Mouse (Mus musculus) adrenal gland, postnatal 10 days (tissue): ENCODE data around the gene Cdh26. TPM values are rescaled to one million over a fixed set of nuclear protein-coding genes. Genes with fewer than 3 reads are reported as not detected.

Experiments
- DNase-seq: peaks from one replicate; pipeline ENCODE4 v3.0.0; 2021; ENCODE audit warnings: mixed read lengths
- long read RNA-seq, 2 experiments: library from polyadenylated mRNA; stranded (forward); transcript quantifications; one replicate each; pipeline ENCODE4 v2.0.0; 2021
- total RNA-seq, 2 experiments: library from RNA; stranded (reverse); gene quantifications; 2 replicates each; pipeline ENCODE4 v1.2.3; 2021

Cdh26 gene
- under 1 TPM in 1 of 2 experiments, not detected in 1; 0.12 TPM for total RNA-seq
- long read RNA-seq, experiment 1: 0 reads
- long read RNA-seq, experiment 2, partial matches to known transcripts: 1 of 1 reads
- long read RNA-seq, experiment 2, other reads (novel, unspliced or antisense): 0 of 1 reads

- DNase-seq: no peak
Observed at GRCm38 (mm10) chr2:178430231-178430630, at the start of gene Cdh26. TSS of gene Cdh26 (plus strand) at chr2:178430531.

GRCm38 (mm10) chr2:178407053-178407815, 23.1 kb upstream of the Cdh26 start, which contains the start of gene Sycp2:
TSS of gene Sycp2 (minus strand) at chr2:178407685.
- DNase-seq: no peak

GRCm38 (mm10) chr2:178409024-178409423, 21.3 kb upstream of the Cdh26 start:
- no peak for DNase-seq

GRCm38 (mm10) chr2:178410286-178410685, 20.0 kb upstream of the Cdh26 start:
- peak; percentile 53 for DNase-seq

GRCm38 (mm10) chr2:178412598-178412997, 17.7 kb upstream of the Cdh26 start:
- DNase-seq: peak; percentile 43

- no peak for DNase-seq
Observed at GRCm38 (mm10) chr2:178413081-178413480, 17.2 kb upstream of the Cdh26 start.

DNA sequence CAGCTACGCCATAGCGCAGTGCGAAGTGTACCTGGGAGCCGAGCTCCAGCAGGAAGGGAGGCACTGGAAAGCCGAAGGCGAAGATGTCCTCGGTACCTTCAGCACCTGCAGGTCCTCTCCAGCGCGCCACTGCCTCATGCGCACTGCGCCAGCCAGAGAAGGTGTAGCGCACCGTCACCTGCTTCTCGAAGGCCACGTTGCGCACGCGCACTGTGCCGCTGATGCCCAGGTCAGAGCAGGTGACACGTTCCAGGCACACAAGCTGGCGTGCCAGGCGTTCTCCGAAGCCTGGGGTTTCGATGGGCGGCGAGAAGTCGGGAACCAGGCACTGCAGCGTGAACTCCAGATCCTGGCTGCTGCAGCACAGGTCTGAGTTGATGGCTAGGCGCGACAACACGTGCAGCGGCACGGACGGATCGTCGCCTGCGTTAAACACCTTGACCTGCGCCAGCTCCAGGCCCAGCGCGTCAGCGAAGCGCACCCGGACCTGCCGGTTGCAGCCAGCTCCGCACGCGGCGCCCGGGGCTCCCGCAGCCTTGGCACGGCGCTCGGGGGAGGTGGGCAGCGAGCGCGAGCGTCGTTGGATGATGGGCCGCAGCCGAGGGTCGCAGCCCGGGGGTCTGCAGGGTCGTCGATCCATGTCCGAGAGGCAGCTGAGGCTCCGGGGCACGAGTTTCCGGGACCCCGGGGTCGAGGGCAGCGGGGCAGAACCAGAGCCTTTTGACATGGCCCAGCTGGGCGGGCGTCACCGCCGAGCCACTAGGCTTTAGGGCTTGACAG, 16.7 kb upstream of the Cdh26 start:
- peak; percentile 29 for DNase-seq

DNA sequence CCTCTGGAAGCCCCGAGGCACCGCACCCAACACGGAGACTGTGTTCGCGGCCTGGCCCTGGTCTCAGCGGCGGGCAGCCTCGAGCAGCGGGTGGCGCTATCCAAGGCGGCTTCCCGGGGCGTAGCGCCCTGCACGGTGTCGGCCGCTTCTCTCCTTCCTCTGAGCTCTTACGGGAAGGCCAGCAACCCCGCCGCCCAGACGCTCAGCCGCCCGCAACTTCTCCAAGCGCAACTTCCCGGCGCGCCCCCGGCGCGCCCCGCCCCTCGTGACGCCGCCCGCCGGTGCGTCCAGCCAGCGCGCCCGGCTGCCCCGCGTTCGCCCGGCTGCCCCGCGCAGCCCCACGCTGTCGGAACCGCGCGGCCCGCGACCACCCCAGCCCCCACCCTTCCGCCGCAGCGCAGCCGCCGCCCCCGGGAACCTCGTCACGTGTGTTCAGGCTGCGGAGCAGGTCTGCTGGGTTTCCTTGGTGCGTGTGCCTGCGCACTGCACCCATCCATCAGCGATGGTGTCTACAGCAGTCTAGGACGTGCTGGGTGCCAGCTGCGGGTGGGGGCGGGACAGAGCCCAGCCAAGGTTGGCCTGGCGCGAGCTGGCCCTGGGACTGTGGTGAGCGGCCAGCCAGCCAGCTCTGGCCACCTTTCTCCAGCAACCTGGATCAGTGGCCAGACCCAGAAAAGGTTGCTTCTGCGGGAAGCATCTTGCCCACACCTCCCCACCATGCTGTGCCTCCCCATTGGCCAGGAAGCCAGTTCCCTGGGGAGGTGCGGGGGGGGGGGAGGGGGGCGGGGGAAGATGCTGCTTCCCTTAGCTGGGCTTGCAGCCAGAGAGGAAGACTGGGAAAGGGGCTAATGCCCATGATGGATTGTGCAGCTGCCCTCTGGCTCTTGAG, 15.8 kb upstream of the Cdh26 start, which contains the start of the genes Ppp1r3d and Fam217b:
Ppp1r3d (minus strand) TSS at position 212 of the 889 bp plus-strand sequence.
Fam217b (plus strand) TSS at position 264 of the 889 bp plus-strand sequence.
- peak; percentile 82 for DNase-seq

DNA sequence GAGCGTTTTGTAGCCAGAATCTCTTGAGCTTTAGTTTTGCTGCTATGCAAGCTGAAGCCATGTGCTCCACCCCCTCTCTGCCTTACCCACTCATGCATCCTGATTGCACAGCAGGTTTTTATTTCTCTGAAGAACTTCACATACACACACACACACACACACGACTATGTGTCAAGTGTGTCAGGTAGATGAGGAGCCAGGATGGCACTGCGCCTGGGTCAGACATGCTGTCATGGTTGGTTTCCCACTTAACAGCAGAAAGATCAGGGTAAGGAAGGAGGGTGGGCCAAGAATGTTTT, 15.2 kb upstream of the Cdh26 start:
- no peak for DNase-seq

GRCm38 (mm10) chr2:178416427-178416826, 13.9 kb upstream of the Cdh26 start:
- DNase-seq: no peak

GRCm38 (mm10) chr2:178416970-178417369, 13.4 kb upstream of the Cdh26 start:
- no peak for DNase-seq

GRCm38 (mm10) chr2:178420576-178420975, 9.8 kb upstream of the Cdh26 start:
- DNase-seq: no peak

- no peak for DNase-seq
Observed at GRCm38 (mm10) chr2:178421603-178422002, 8.7 kb upstream of the Cdh26 start.

DNA sequence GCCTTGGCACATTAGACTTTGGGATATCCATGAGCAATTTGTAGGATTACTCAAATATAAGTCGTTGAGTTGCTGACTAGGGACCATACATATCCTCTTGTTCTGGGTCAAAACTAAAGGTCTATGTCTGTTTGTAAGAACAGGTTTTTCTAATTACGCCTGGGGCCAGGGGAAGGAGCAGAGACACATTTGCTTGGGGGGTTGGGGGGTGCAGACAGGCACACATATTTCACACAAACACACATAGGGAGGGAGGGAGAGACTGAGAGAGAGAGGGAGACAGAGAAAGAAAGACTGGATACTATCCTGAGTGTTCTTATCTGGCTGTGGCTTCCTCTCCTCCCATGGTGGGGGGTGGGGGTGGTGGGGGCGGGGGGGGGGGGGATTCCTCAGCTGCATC, 8.1 kb upstream of the Cdh26 start:
- no peak for DNase-seq

DNA sequence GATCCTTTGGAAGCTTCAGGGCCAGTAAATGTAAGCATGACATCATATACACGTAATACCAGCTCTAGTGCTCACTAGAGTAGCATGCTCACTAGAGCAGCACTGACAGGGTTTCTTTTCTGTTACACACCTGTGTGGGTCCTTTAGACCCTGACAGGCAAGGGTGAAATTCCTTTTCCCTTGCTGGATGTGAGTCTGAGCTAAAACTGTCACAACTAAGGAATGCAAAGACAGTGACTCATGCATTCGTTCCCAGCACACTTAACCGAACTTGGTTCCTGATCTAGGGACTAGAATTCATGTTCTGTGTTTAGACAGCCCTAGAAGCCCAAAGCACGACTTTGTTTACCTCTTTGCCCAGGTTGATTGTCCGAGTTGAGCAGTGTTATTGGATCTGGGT, 7.1 kb upstream of the Cdh26 start:
- DNase-seq: no peak

GRCm38 (mm10) chr2:178426229-178426628, 4.1 kb upstream of the Cdh26 start:
- DNase-seq: no peak

DNA sequence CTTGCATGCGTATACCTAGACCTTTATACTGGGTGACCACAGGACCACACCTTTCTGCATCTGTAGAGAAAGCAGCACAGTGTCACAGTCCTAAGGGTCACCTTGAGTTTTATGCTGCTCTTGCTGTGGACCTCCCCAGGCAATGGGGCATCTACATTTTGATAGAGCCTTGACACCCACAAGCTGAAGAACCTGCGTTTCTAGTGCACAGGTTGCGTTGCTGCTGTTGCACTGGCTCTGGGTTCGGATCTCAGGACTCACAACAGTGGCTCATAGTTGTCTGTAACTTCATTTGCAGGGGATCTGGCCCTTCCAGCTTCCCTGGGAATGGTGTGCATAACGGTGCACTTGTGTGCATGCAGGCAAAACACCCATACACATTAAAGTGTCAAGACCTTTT, 3.1 kb upstream of the Cdh26 start:
- no peak for DNase-seq

DNA sequence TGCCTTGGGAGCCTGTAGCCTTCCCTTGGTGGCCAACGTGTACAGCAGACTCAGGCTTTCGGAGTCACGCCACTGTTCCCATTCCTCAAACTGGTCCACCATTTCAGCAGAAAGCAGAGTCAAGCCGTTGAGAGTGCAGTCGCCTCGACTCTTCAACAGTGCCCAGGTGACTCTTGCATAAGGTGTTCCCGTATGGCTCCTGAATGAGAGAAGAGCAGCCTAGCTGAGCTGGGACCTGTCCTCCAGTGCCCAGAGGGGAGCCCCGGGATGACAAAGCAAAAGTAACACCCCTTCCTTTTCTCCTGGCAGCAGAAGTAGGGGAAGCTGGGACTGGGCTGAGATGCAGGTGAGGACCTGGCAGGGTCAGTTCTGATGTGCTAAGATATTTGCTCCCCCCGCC, 2.1 kb upstream of the Cdh26 start:
- no peak for DNase-seq

GRCm38 (mm10) chr2:178428676-178429075, 1.7 kb upstream of the Cdh26 start:
- DNase-seq: no peak

GRCm38 (mm10) chr2:178429426-178429825, 905 bp upstream of the Cdh26 start:
- no peak for DNase-seq

DNA sequence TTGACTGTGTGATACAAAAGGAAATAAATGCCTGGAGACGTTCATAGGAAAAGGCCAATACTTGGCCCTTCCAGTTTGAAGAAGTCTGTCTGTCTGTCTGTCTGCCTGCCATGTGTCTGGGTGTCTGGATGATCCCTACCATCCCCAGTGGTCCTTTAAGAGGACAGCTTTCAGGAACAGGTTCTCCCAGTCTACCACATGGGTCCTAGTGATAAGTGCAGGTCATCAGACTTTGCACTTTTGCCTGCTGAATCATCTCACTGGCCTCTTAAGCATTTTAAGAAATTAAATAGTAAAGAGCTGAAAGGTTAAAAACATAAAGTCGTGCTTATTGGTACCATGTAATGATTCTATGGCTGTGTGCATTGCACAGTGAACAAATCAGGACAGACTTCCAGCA, 3.2 kb downstream of the Cdh26 start:
- DNase-seq: no peak

- no peak for DNase-seq
Observed at GRCm38 (mm10) chr2:178433903-178434302, 3.6 kb downstream of the Cdh26 start.
